Mouse (Mus musculus) heart, embryonic 12.5 days (tissue): Measurements from ENCODE around the gene Ifit1bl2. TPM values are rescaled to one million over a fixed set of nuclear protein-coding genes. Genes with fewer than 3 reads are reported as not detected.

Experiments used
- ATAC-seq: fragments of 200-750 bp; cut with Nextera tagmentation; 2 replicates; pipeline ENCODE4 v1.8.0; 2017; ENCODE audit warnings: moderate TSS enrichment, moderate library complexity; ENCODE audit not compliant: insufficient number of reproducible peaks, low FRiP score
- H3K27ac ChIP-seq: fragments of 300-500 bp; sonication (generic); 2 replicates; pipeline ENCODE4 v1.5.1; 2016; ENCODE audit warnings: mild to moderate bottlenecking, moderate library complexity; ENCODE audit not compliant: poor library complexity, severe bottlenecking
- H3K27me3 ChIP-seq: fragments of 300-500 bp; sonication (generic); replicated peaks from 2 replicates; pipeline ENCODE4 v1.6.1; 2016; ENCODE audit warnings: mild to moderate bottlenecking, moderate library complexity
- H3K36me3 ChIP-seq: fragments of 300-500 bp; sonication (generic); 2 replicates; pipeline ENCODE4 v1.6.1; 2016; ENCODE audit warnings: mild to moderate bottlenecking, moderate library complexity
- H3K4me1 ChIP-seq: fragments of 300-500 bp; sonication (generic); replicated peaks from 2 replicates; pipeline ENCODE4 v1.6.1; 2016; ENCODE audit warnings: mild to moderate bottlenecking
- H3K4me2 ChIP-seq: fragments of 300-500 bp; sonication (generic); 2 replicates; pipeline ENCODE4 v1.6.1; 2016; ENCODE audit warnings: mild to moderate bottlenecking, moderate library complexity
- H3K4me3 ChIP-seq: fragments of 300-500 bp; sonication (generic); 2 replicates; pipeline ENCODE4 v1.5.1; 2016; ENCODE audit warnings: mild to moderate bottlenecking
- H3K9ac ChIP-seq: fragments of 300-500 bp; sonication (generic); 2 replicates; pipeline ENCODE4 v1.6.1; 2016; ENCODE audit warnings: mild to moderate bottlenecking, moderate library complexity
- H3K9me3 ChIP-seq: fragments of 300-500 bp; sonication (generic); replicated peaks from 2 replicates; pipeline ENCODE4 v1.6.1; 2016; ENCODE audit warnings: mild to moderate bottlenecking, moderate library complexity
- WGBS: fragments of 180-500 bp; shearing (Covaris S2); methylation state at CpG from one replicate; pipeline ENCODE4 v1.1.7; 2016; 5-methylcytosine and 5-hydroxymethylcytosine counted together
- polyA plus RNA-seq: library from polyadenylated mRNA; unstranded; fragments of >200 nt; fragmentation: Nextera tagmentation; extraction: Ambion mirVana; gene quantifications from 2 replicates; pipeline ENCODE4 v1.2.1, GENCODE M21; 2016

Ifit1bl2 gene
- 0.83 and 1.0 TPM in 2 replicates for polyA plus RNA-seq

- no peak for ATAC-seq
- H3K27me3 ChIP-seq, result peaks cover 10% of the 10 kb centered on the region
- peak within 1 kb of the TSS; percentile 6; the same call in 1 of the 2 replicates for H3K4me3 ChIP-seq
- 17% methylated on average over 4 of the region's 4 CpGs for WGBS
- peak within 1 kb of the TSS; percentile 48 for H3K4me2 ChIP-seq
- H3K9ac ChIP-seq, result 0 out of 2 replicates have a peak within 1 kb of the TSS, but pooled peaks have one; percentile 44
- H3K36me3 ChIP-seq, result no peaks in the 10 kb centered on the region
- 0 out of 2 replicates have a peak, but pooled peaks cover 5% of the 10 kb centered on the region for H3K4me1 ChIP-seq
- no peak within 1 kb of the TSS for H3K27ac ChIP-seq
- no peaks in the 10 kb centered on the region for H3K9me3 ChIP-seq
Measured at GRCm38 (mm10) chr19:34640623-34641022, at the start of gene Ifit1bl2, which contains the start of gene Ifit1. Ifit1bl2 (minus strand) TSS chr19:34640743. Ifit1 (plus strand) TSS chr19:34640871.

- no peaks in the 10 kb centered on the region for H3K27me3 ChIP-seq
- no peak overlapping the region for H3K4me3 ChIP-seq
- no peaks in the 10 kb centered on the region for H3K36me3 ChIP-seq
- H3K4me1 ChIP-seq, result no peaks in the 10 kb centered on the region
- no peak overlapping the region for H3K9ac ChIP-seq
- H3K4me2 ChIP-seq, result no peak overlapping the region
- no peaks in the 10 kb centered on the region for H3K9me3 ChIP-seq
- 94% methylated on average over 1 of the region's 1 CpGs for WGBS
- no peak for ATAC-seq
- no peak overlapping the region for H3K27ac ChIP-seq
Measured at GRCm38 (mm10) chr19:34685530-34685929, 45.0 kb upstream of the Ifit1bl2 start.

- H3K4me1 ChIP-seq, result no peaks in the 10 kb centered on the region
- H3K27ac ChIP-seq, result no peak overlapping the region
- no peaks in the 10 kb centered on the region for H3K36me3 ChIP-seq
- no peak overlapping the region for H3K4me2 ChIP-seq
- no peak overlapping the region for H3K9ac ChIP-seq
- no peak overlapping the region for H3K4me3 ChIP-seq
- no peaks in the 10 kb centered on the region for H3K27me3 ChIP-seq
- no peak for ATAC-seq
- 47% methylated on average over 1 of the region's 1 CpGs for WGBS
- H3K9me3 ChIP-seq, result no peaks in the 10 kb centered on the region
Measured at GRCm38 (mm10) chr19:34684857-34685256, 44.3 kb upstream of the Ifit1bl2 start.

- Histone ChIP-seq H3K4me2 (no peak overlapping the region), H3K4me3 (no peak overlapping the region), H3K36me3 (peaks cover 5% of the 10 kb centered on the region; the same call in 1 of the 2 replicates), H3K27ac (no peak overlapping the region), H3K9ac (no peak overlapping the region), H3K4me1 (peaks cover 12% of the 10 kb centered on the region), H3K27me3 (no peaks in the 10 kb centered on the region), H3K9me3 (no peaks in the 10 kb centered on the region)
- ATAC-seq, result peak; percentile 74
- 50% methylated on average over 4 of the region's 4 CpGs for WGBS
Measured at GRCm38 (mm10) chr19:34678428-34678827, 37.9 kb upstream of the Ifit1bl2 start.

GRCm38 (mm10) chr19:34673476-34673875 is 32.9 kb upstream of the Ifit1bl2 start:
- Histone ChIP-seq H3K4me1 (peaks cover 11% of the 10 kb centered on the region), H3K27ac (no peak overlapping the region), H3K27me3 (no peaks in the 10 kb centered on the region), H3K36me3 (peaks cover 5% of the 10 kb centered on the region; the same call in 1 of the 2 replicates), H3K9me3 (no peaks in the 10 kb centered on the region), H3K4me3 (no peak overlapping the region), H3K4me2 (no peak overlapping the region), H3K9ac (no peak overlapping the region)
- ATAC-seq, result no peak
- 71% methylated on average over 7 of the region's 7 CpGs for WGBS

GRCm38 (mm10) chr19:34666127-34666526 is 25.6 kb upstream of the Ifit1bl2 start:
- no peak overlapping the region for H3K4me2 ChIP-seq
- peaks cover 4% of the 10 kb centered on the region; the same call in 1 of the 2 replicates for H3K4me1 ChIP-seq
- H3K9ac ChIP-seq, result no peak overlapping the region
- H3K27me3 ChIP-seq, result no peaks in the 10 kb centered on the region
- no peaks in the 10 kb centered on the region for H3K9me3 ChIP-seq
- H3K36me3 ChIP-seq, result no peaks in the 10 kb centered on the region
- no peak for ATAC-seq
- no peak overlapping the region for H3K4me3 ChIP-seq
- WGBS, result under 1% methylated on average over 5 of the region's 5 CpGs
- no peak overlapping the region for H3K27ac ChIP-seq

- Histone ChIP-seq H3K4me2 (no peak overlapping the region), H3K9me3 (no peaks in the 10 kb centered on the region), H3K4me1 (peaks cover 4% of the 10 kb centered on the region; the same call in 1 of the 2 replicates), H3K36me3 (no peaks in the 10 kb centered on the region), H3K27me3 (no peaks in the 10 kb centered on the region), H3K9ac (no peak overlapping the region; the same call in 1 of the 2 replicates), H3K4me3 (no peak overlapping the region), H3K27ac (peak overlapping the region; percentile 37; the same call in 1 of the 2 replicates)
- 0 out of 2 replicates have a peak, but pooled peaks have one; percentile 57 for ATAC-seq
- 42% methylated on average over 5 of the region's 5 CpGs for WGBS
Measured at GRCm38 (mm10) chr19:34662740-34663139, 22.2 kb upstream of the Ifit1bl2 start.

- H3K9me3 ChIP-seq, result no peaks in the 10 kb centered on the region
- no peaks in the 10 kb centered on the region for H3K27me3 ChIP-seq
- no peak overlapping the region for H3K9ac ChIP-seq
- peak; percentile 92 for ATAC-seq
- peak overlapping the region; percentile 64 for H3K4me2 ChIP-seq
- peak overlapping the region; percentile 37; the same call in 1 of the 2 replicates for H3K27ac ChIP-seq
- peak overlapping the region; percentile 45 for H3K4me3 ChIP-seq
- H3K36me3 ChIP-seq, result no peaks in the 10 kb centered on the region
- peaks cover 7% of the 10 kb centered on the region for H3K4me1 ChIP-seq
- 7% methylated on average over 13 of the region's 13 CpGs for WGBS
Measured at GRCm38 (mm10) chr19:34662067-34662507, 21.5 kb upstream of the Ifit1bl2 start.

GRCm38 (mm10) chr19:34656511-34657298 is 16.2 kb upstream of the Ifit1bl2 start:
- no peaks in the 10 kb centered on the region for H3K9me3 ChIP-seq
- ATAC-seq, result peak; percentile 98
- no peak overlapping the region for H3K4me2 ChIP-seq
- no peaks in the 10 kb centered on the region for H3K36me3 ChIP-seq
- peak overlapping the region; percentile 64 for H3K27ac ChIP-seq
- no peaks in the 10 kb centered on the region for H3K27me3 ChIP-seq
- H3K4me3 ChIP-seq, result no peak overlapping the region
- WGBS, result 1% methylated on average over 2 of the region's 2 CpGs
- H3K9ac ChIP-seq, result no peak overlapping the region
- H3K4me1 ChIP-seq, result peaks cover 24% of the 10 kb centered on the region

- Histone ChIP-seq H3K4me1 (peaks cover 24% of the 10 kb centered on the region), H3K27ac (0 out of 2 replicates have a peak overlapping the region, but pooled peaks have one; percentile 64), H3K4me3 (no peak overlapping the region), H3K4me2 (no peak overlapping the region), H3K9ac (no peak overlapping the region), H3K27me3 (no peaks in the 10 kb centered on the region), H3K9me3 (no peaks in the 10 kb centered on the region), H3K36me3 (no peaks in the 10 kb centered on the region)
- WGBS, result 87% methylated on average over 10 of the region's 10 CpGs
- ATAC-seq, result no peak
Measured at GRCm38 (mm10) chr19:34655227-34655805, 14.8 kb upstream of the Ifit1bl2 start.

GRCm38 (mm10) chr19:34650997-34651396 is 10.5 kb upstream of the Ifit1bl2 start:
- no peak overlapping the region for H3K4me2 ChIP-seq
- no peaks in the 10 kb centered on the region for H3K36me3 ChIP-seq
- H3K4me1 ChIP-seq, result peaks cover 9% of the 10 kb centered on the region
- H3K4me3 ChIP-seq, result no peak overlapping the region
- H3K27ac ChIP-seq, result no peak overlapping the region
- WGBS, result 80% methylated on average over 6 of the region's 6 CpGs
- ATAC-seq, result peak; percentile 73
- no peaks in the 10 kb centered on the region for H3K9me3 ChIP-seq
- no peak overlapping the region for H3K9ac ChIP-seq
- no peaks in the 10 kb centered on the region for H3K27me3 ChIP-seq
